Mouse (Mus musculus) liver, embryonic 16.5 days (tissue): Measurements from ENCODE around the gene Zbtb3. TPM values are rescaled to one million over a fixed set of nuclear protein-coding genes. Genes with fewer than 3 reads are reported as not detected.

Source experiments
- ATAC-seq: fragments of 200-750 bp; cut with Nextera tagmentation; 2 replicates; pipeline ENCODE4 v1.8.0; 2017; ENCODE audit warnings: low read depth, mild to moderate bottlenecking, moderate number of reproducible peaks, moderate library complexity
- H3K27ac ChIP-seq: fragments of 300-500 bp; sonication (generic); 2 replicates; pipeline ENCODE4 v1.5.1; 2014; ENCODE audit warnings: mild to moderate bottlenecking, low read length
- H3K27me3 ChIP-seq: fragments of 300-500 bp; sonication (generic); 2 replicates; pipeline ENCODE4 v1.6.1; 2014; ENCODE audit warnings: low read depth, low read length, mixed read lengths; ENCODE audit not compliant: control insufficient read depth, insufficient read depth
- H3K36me3 ChIP-seq: fragments of 300-500 bp; sonication (generic); 2 replicates; pipeline ENCODE4 v1.6.1; 2014; ENCODE audit warnings: mild to moderate bottlenecking; ENCODE audit not compliant: control insufficient read depth, insufficient read depth
- H3K4me1 ChIP-seq: fragments of 300-500 bp; sonication (generic); 2 replicates; pipeline ENCODE4 v1.6.1; 2014; ENCODE audit warnings: low read depth, low read length, mixed read lengths; ENCODE audit not compliant: control insufficient read depth
- H3K4me2 ChIP-seq: fragments of 300-500 bp; sonication (generic); 2 replicates; pipeline ENCODE4 v1.6.1; 2014; ENCODE audit warnings: low read depth, low read length, mixed read lengths
- H3K4me3 ChIP-seq: fragments of 300-500 bp; sonication (generic); 2 replicates; pipeline ENCODE4 v1.5.1; 2014; ENCODE audit warnings: low read depth, mild to moderate bottlenecking, low read length
- H3K9ac ChIP-seq: fragments of 300-500 bp; sonication (generic); 2 replicates; pipeline ENCODE4 v1.6.1; 2014; ENCODE audit warnings: low read depth, low read length
- H3K9me3 ChIP-seq: fragments of 300-500 bp; sonication (generic); replicated peaks from 2 replicates; pipeline ENCODE4 v1.6.1; 2016; ENCODE audit warnings: low read length; ENCODE audit not compliant: control insufficient read depth
- WGBS: fragments of 180-500 bp; shearing (Covaris S2); extraction: QIAGEN DNeasy Blood & Tissue Kit; methylation state at CpG from one replicate; pipeline ENCODE4 v1.1.7; 2014; ENCODE audit not compliant: insufficient replicate concordance; 5-methylcytosine and 5-hydroxymethylcytosine counted together
- polyA plus RNA-seq: library from polyadenylated mRNA; unstranded; fragments of >200 nt; fragmentation: Nextera tagmentation; extraction: Ambion mirVana; gene quantifications from 2 replicates; pipeline ENCODE4 v1.2.1, GENCODE M21; 2015

Zbtb3 gene
- polyA plus RNA-seq, 1 experiment from 2014 or later = 1.0 TPM

DNA sequence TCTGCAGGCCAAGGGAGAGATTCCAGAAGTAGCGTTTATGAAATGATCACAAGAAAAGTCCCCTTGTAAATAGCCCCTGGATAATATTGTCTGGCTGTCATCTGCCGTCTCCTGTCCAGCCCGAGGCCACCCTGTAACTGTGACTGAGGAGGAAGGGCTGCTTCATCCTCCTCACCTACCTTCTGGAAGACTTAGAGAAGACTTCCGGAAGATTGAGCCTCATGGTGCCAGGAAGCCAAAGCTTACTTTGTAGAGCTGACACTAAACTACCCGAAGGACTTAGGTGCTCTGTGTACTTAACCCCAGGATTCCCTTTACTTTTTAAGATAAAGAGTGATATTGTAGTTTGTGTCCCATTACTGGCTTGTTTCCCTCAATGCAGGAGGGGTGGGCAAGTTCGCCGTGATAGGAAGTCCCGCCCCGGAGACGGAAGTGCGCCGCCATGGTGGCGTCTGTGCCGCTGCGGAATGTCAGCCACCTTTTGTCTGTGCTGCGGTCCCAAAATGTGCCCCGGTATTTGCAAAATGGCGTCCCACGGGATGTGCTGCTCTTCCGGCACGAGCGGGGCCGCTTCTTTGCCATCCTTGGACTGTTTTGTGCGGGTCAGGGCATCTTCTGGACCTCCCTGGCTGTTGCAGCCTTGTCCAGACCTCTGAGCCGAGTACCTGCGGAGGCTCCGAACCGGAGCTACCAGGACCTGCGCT lies 31.6 kb upstream of the Zbtb3 start, which contains the start of gene Tmem223:
Gene Tmem223, plus strand, starts transcription at position 430 of the 704 bp plus-strand sequence.
- H3K4me3 ChIP-seq = peak within 1 kb of the TSS; percentile 84
- no peaks in the 10 kb centered on the region for H3K9me3 ChIP-seq
- H3K9ac ChIP-seq = peak within 1 kb of the TSS; percentile 90
- WGBS = 14% methylated on average over 29 of the region's 29 CpGs
- peak within 1 kb of the TSS; percentile 87 for H3K27ac ChIP-seq
- no peaks in the 10 kb centered on the region for H3K27me3 ChIP-seq
- peaks cover 43% of the 10 kb centered on the region for H3K36me3 ChIP-seq
- H3K4me2 ChIP-seq = peak within 1 kb of the TSS; percentile 76
- ATAC-seq = no peak
- H3K4me1 ChIP-seq = peaks cover 32% of the 10 kb centered on the region

DNA sequence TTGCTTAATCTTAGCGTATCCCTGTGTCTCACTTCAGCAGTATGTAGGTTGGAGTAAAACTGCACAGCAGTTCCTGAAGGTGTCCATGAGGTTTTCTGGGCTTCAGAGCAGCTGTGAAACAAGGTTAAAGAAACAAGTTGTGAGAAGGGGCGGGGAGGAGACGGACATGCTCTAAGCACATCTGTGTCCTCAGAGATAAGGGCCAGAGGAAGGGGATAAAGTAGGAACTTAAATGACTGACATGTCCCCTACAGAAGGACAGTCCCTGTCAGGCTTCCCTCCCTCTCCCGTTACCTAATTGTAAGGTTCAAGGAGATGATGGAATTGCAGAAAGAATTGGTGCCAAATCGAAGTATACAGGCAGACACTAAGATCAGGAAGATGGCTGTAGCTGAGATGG lies 29.4 kb upstream of the Zbtb3 start:
- peak overlapping the region; percentile 100 for H3K27ac ChIP-seq
- peak overlapping the region; percentile 81 for H3K4me3 ChIP-seq
- peak; percentile 36 for ATAC-seq
- H3K4me2 ChIP-seq = peak overlapping the region; percentile 96
- H3K9me3 ChIP-seq = no peaks in the 10 kb centered on the region
- WGBS = 21% methylated on average over 5 of the region's 5 CpGs
- peaks cover 22% of the 10 kb centered on the region for H3K36me3 ChIP-seq
- peaks cover 40% of the 10 kb centered on the region for H3K4me1 ChIP-seq
- peak overlapping the region; percentile 98 for H3K9ac ChIP-seq
- H3K27me3 ChIP-seq = no peaks in the 10 kb centered on the region

DNA sequence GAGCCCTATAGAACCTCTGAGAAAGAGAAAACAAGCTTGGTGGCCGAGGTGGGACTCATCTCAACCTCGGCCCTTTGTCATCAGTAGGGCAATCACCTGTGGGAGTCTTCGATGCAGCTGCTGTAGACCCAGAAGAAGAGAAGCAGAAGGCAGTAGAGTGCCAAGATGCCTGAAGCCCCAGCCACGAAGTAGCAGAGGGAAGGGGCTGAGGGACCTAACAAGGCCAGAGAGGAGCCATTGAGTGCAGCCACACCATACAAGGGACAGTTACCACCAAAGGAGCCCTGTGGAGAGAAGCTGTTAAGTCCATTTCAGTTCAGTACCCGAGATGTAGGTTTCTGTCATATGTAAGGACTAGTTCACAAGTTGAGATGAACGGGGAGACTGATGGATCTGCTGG lies 28.9 kb upstream of the Zbtb3 start:
- H3K9me3 ChIP-seq = no peaks in the 10 kb centered on the region
- peak overlapping the region; percentile 81 for H3K4me3 ChIP-seq
- ATAC-seq = no peak
- peak overlapping the region; percentile 96 for H3K4me2 ChIP-seq
- WGBS = 19% methylated on average over 6 of the region's 6 CpGs
- peaks cover 40% of the 10 kb centered on the region for H3K4me1 ChIP-seq
- H3K9ac ChIP-seq = peak overlapping the region; percentile 98
- peak overlapping the region; percentile 100 for H3K27ac ChIP-seq
- no peaks in the 10 kb centered on the region for H3K27me3 ChIP-seq
- peaks cover 19% of the 10 kb centered on the region for H3K36me3 ChIP-seq

DNA sequence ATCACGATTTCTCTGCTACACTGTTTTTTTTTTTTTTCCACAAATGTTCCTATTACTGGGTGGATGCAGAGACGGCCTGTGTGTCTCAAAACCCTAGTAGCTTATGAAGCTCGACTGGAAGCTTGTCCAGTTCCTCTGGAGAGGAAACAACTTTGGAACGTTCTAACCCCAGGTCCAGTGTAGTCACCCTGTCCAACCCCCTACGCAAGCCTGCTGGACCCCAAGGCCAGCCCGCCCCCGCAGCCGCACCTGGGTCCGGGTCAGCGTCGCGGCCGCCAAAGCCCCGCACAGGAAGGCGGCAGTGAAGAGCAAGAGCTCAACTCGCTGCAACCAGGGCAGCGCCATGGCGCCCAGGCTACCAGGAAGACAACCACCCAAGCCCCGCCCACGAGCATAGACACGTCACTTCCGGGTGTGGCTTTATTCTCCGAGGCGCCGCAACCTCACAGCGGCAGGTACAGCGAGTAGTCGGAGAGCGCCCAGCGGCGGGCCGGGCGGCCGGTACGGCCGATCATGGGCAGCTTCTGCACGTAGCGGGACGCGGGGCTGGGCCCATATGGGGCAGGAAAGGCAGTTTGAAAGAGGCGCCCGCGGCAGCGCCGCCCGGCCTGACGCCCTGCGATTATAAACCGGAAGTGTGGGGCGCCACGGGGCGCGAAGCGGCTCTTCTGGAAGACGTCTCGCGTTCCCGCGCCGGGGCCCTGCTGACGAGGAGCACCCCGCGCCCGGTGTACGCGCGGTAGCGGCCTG lies 28.1 kb upstream of the Zbtb3 start, which contains the start of gene Tmem179b:
Gene Tmem179b, minus strand, starts transcription at position 382 of the 750 bp plus-strand sequence.
- ATAC-seq = peak; percentile 89
- Histone ChIP-seq H3K4me3 (peak within 1 kb of the TSS; percentile 81), H3K27ac (peak within 1 kb of the TSS; percentile 100), H3K4me1 (peaks cover 40% of the 10 kb centered on the region), H3K36me3 (peaks cover 13% of the 10 kb centered on the region), H3K9ac (peak within 1 kb of the TSS; percentile 98), H3K4me2 (peak within 1 kb of the TSS; percentile 96), H3K9me3 (no peaks in the 10 kb centered on the region), H3K27me3 (no peaks in the 10 kb centered on the region)
- WGBS = 0% methylated on average over 61 of the region's 68 CpGs

- Histone ChIP-seq H3K4me1 (peaks cover 40% of the 10 kb centered on the region), H3K4me2 (peak overlapping the region; percentile 96), H3K27me3 (no peaks in the 10 kb centered on the region), H3K9me3 (no peaks in the 10 kb centered on the region), H3K27ac (peak overlapping the region; percentile 100), H3K9ac (peak overlapping the region; percentile 98), H3K36me3 (peaks cover 7% of the 10 kb centered on the region), H3K4me3 (peak overlapping the region; percentile 81)
- no peak for ATAC-seq
- WGBS = 3% methylated on average over 20 of the region's 20 CpGs
Observed at GRCm38 (mm10) chr19:8774951-8775421, 27.4 kb upstream of the Zbtb3 start.

DNA sequence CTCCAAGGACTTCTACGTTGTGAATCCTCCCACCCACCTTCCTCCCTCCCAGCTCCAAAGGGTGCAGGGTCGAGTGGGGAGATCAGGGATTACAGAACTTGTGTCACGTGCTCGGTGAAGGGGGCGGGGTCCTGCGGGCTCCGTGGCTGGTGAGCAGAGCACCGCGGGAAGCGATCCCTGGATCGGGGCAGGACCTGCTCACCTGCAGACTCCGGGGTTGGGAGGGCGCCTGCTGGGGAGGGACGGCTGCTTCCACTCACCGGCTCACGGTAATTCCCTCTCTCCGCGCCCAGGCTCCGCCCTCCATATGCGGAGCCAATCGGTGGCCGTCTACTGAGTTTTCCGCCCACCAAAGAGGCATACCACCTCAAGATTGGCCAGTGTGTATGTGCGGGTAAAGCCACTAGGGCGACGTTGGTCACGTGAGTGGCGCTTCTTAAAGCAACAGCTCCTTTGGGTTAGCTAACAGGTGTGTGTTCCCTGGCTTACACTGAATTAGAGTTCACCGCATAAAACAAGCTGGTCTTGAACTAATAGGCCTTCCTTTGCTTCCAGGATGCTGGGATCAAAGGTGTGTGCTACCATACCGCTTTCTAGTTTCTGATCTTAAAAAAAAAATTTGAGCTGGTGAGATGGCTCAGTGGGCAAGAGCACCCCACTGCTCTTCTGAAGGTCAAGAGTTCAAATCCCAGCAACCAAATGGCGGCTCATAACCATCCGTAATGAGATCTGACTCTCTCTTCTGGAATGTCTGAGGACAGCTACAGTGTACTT lies 16.2 kb upstream of the Zbtb3 start, which contains the start of gene Taf6l:
Gene Taf6l, minus strand, starts transcription at position 410 of the 774 bp plus-strand sequence.
- Histone ChIP-seq H3K4me2 (peak within 1 kb of the TSS; percentile 89), H3K27ac (peak within 1 kb of the TSS; percentile 79), H3K9ac (peak within 1 kb of the TSS; percentile 78), H3K36me3 (peaks cover 15% of the 10 kb centered on the region), H3K4me3 (peak within 1 kb of the TSS; percentile 82), H3K4me1 (peaks cover 15% of the 10 kb centered on the region), H3K27me3 (no peaks in the 10 kb centered on the region), H3K9me3 (no peaks in the 10 kb centered on the region)
- WGBS = under 1% methylated on average over 32 of the region's 32 CpGs
- peak; percentile 99 for ATAC-seq

DNA sequence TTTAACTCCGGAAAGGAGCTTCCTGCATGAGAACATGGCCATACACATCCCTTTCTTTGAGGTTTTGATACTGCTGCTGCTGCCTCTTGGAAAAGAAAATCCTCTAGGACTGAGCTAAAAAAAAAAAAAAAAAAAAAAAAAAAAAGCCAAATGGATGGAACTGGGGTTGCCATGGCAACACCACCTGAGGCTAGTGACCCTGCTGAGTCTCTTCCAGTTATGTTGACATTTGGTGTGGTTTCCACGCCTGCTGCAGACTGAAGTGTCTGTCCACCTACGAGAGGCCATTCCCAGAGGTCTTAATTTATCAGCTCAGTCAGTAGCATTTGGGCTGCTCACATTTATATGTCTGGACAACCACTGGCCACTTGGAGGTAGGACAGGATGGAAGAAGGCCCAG lies 13.8 kb upstream of the Zbtb3 start:
- Histone ChIP-seq H3K27ac (no peak overlapping the region), H3K4me2 (no peak overlapping the region), H3K9ac (no peak overlapping the region), H3K4me3 (no peak overlapping the region), H3K9me3 (no peaks in the 10 kb centered on the region), H3K27me3 (no peaks in the 10 kb centered on the region), H3K4me1 (peaks cover 15% of the 10 kb centered on the region), H3K36me3 (peaks cover 10% of the 10 kb centered on the region)
- 48% methylated on average over 3 of the region's 3 CpGs for WGBS
- no peak for ATAC-seq

- WGBS = 71% methylated on average over 1 of the region's 1 CpGs
- no peak overlapping the region for H3K4me3 ChIP-seq
- peaks cover 17% of the 10 kb centered on the region for H3K36me3 ChIP-seq
- peaks cover 15% of the 10 kb centered on the region for H3K4me1 ChIP-seq
- H3K27me3 ChIP-seq = no peaks in the 10 kb centered on the region
- H3K27ac ChIP-seq = no peak overlapping the region
- no peak for ATAC-seq
- no peak overlapping the region for H3K9ac ChIP-seq
- H3K9me3 ChIP-seq = no peaks in the 10 kb centered on the region
- H3K4me2 ChIP-seq = no peak overlapping the region
Observed at GRCm38 (mm10) chr19:8789171-8789570, 13.2 kb upstream of the Zbtb3 start.
